Mouse (Mus musculus) CH12.LX (cell line): ENCODE data around the gene Tex21. TPM values are rescaled to one million over a fixed set of nuclear protein-coding genes. Genes with fewer than 3 reads are reported as not detected.

Source experiments
- DNase-seq: peaks from one replicate; pipeline ENCODE4 v3.0.0-alpha.2; 2013; ENCODE audit errors: extremely low read depth
- H3K27ac ChIP-seq: 2 replicates; pipeline ENCODE4 v1.5.1; 2012; ENCODE audit warnings: low read depth, mild to moderate bottlenecking, control low read depth, moderate library complexity; ENCODE audit not compliant: insufficient read depth
- H3K27me3 ChIP-seq: replicated peaks from 2 replicates; pipeline ENCODE3; 2012; ENCODE audit warnings: inconsistent platforms
- H3K36me3 ChIP-seq, 2 experiments: replicated peaks in 1 of 2; 2 replicates each; pipeline versions ENCODE3 to v1.6.1; 2012; ENCODE audit warnings: inconsistent platforms in 1 of 2, low read length in 1 of 2, mild to moderate bottlenecking in 1 of 2, mixed read lengths in 1 of 2, moderate library complexity in 1 of 2; ENCODE audit not compliant: control insufficient read depth in 1 of 2, insufficient read depth in 1 of 2
- H3K4me1 ChIP-seq, 2 experiments: 2 replicates each; pipeline ENCODE4 v1.6.1; 2012; ENCODE audit warnings: inconsistent platforms in 1 of 2, moderate library complexity in 1 of 2; ENCODE audit not compliant: insufficient read depth in 2 of 2, control insufficient read depth in 1 of 2
- H3K4me2 ChIP-seq: 2 replicates; pipeline ENCODE4 v1.6.1; 2012; ENCODE audit warnings: low read depth, mild to moderate bottlenecking, control low read depth; ENCODE audit not compliant: poor library complexity, insufficient read depth, severe bottlenecking
- H3K4me3 ChIP-seq, 3 experiments: fragments of 150-350 bp in 1 of 3; sonication (generic) in 1 of 3; replicated peaks in 1 of 3; 2 replicates each; pipeline versions ENCODE3 to v1.5.1; 2011 to 2012; ENCODE audit warnings: low read depth in 2 of 3, low read length in 2 of 3, mild to moderate bottlenecking in 2 of 3, moderate library complexity in 2 of 3, control low read depth in 1 of 3, improper control_type of control experiment in 1 of 3, inconsistent platforms in 1 of 3, mixed read lengths in 1 of 3; ENCODE audit not compliant: poor library complexity in 1 of 3
- H3K79me2 ChIP-seq: replicated peaks from 2 replicates; pipeline ENCODE4 v1.6.1; 2012; ENCODE audit warnings: mild to moderate bottlenecking, moderate library complexity; ENCODE audit not compliant: control insufficient read depth, poor library complexity, insufficient read depth, severe bottlenecking; ENCODE audit errors: extremely low read depth
- H3K9ac ChIP-seq: 2 replicates; pipeline ENCODE4 v1.6.1; 2012; ENCODE audit warnings: low read depth, mild to moderate bottlenecking, control low read depth, moderate library complexity; ENCODE audit not compliant: insufficient read depth
- H3K9me3 ChIP-seq: replicated peaks from 2 replicates; pipeline ENCODE3; 2012; ENCODE audit warnings: low read length, inconsistent platforms, mixed read lengths
- CHD2 ChIP-seq: IDR thresholded peaks from 2 replicates; pipeline ENCODE4 v1.6.1; 2011; ENCODE audit warnings: low read length, improper control_type of control experiment
- E2F4 ChIP-seq: IDR thresholded peaks from 2 replicates; pipeline ENCODE4 v1.6.1; 2011; ENCODE audit warnings: low read depth, low read length, improper control_type of control experiment; ENCODE audit not compliant: insufficient replicate concordance
- ELF1 ChIP-seq: IDR thresholded peaks from 2 replicates; pipeline ENCODE4 v1.6.1; 2014; ENCODE audit warnings: low read depth, mild to moderate bottlenecking, inconsistent platforms, low read length, improper control_type of control experiment
- EP300 ChIP-seq: IDR thresholded peaks from 2 replicates; pipeline ENCODE4 v1.6.1; 2011; ENCODE audit warnings: low read length, improper control_type of control experiment
- ETS1 ChIP-seq: conservative IDR thresholded peaks from 2 replicates; pipeline ENCODE4 v1.6.1; 2012; ENCODE audit warnings: low read depth, mild to moderate bottlenecking, inconsistent platforms, low read length, improper control_type of control experiment, moderate library complexity
- HCFC1 ChIP-seq: IDR thresholded peaks from 2 replicates; pipeline ENCODE4 v1.6.1; 2012; ENCODE audit warnings: low read depth, mild to moderate bottlenecking, inconsistent platforms, low read length, improper control_type of control experiment
- JUN ChIP-seq: IDR thresholded peaks from 2 replicates; pipeline ENCODE4 v1.6.1; 2011; ENCODE audit warnings: low read depth, mild to moderate bottlenecking, low read length, improper control_type of control experiment, moderate library complexity; ENCODE audit not compliant: insufficient read depth
- JUND ChIP-seq: conservative IDR thresholded peaks from 2 replicates; pipeline ENCODE4 v1.6.1; 2011; ENCODE audit warnings: low read depth, low read length, improper control_type of control experiment
- KAT2A ChIP-seq: IDR thresholded peaks from 2 replicates; pipeline ENCODE4 v1.6.1; 2012; ENCODE audit warnings: low read length, improper control_type of control experiment, inconsistent platforms; ENCODE audit not compliant: insufficient replicate concordance
- MAFK ChIP-seq: IDR thresholded peaks from 2 replicates; pipeline ENCODE4 v1.6.1; 2011; ENCODE audit warnings: low read length, improper control_type of control experiment; ENCODE audit not compliant: insufficient replicate concordance
- MAX ChIP-seq: IDR thresholded peaks from 2 replicates; pipeline ENCODE4 v1.6.1; 2011; ENCODE audit warnings: low read length, improper control_type of control experiment
- MAZ ChIP-seq: IDR thresholded peaks from 2 replicates; pipeline ENCODE4 v1.6.1; 2012; ENCODE audit warnings: low read depth, mild to moderate bottlenecking, inconsistent platforms, low read length, improper control_type of control experiment, moderate library complexity
- MXI1 ChIP-seq: IDR thresholded peaks from 2 replicates; pipeline ENCODE4 v1.6.1; 2011; ENCODE audit warnings: mild to moderate bottlenecking, low read depth, low read length, improper control_type of control experiment
- NELFE ChIP-seq: IDR thresholded peaks from 2 replicates; pipeline ENCODE4 v1.6.1; 2011; ENCODE audit warnings: low read depth, low read length, improper control_type of control experiment
- PAX5 ChIP-seq: IDR thresholded peaks from 2 replicates; pipeline ENCODE4 v1.6.1; 2012; ENCODE audit warnings: low read length, inconsistent platforms, mixed read lengths
- POLR2A ChIP-seq: IDR thresholded peaks from 2 replicates; pipeline ENCODE4 v1.6.1; 2011; ENCODE audit warnings: low read depth, mild to moderate bottlenecking, improper control_type of control experiment, low read length
- RAD21 ChIP-seq: IDR thresholded peaks from 2 replicates; pipeline ENCODE4 v1.6.1; 2011; ENCODE audit warnings: low read depth, mild to moderate bottlenecking, low read length, improper control_type of control experiment, moderate library complexity
- SMC3 ChIP-seq: IDR thresholded peaks from 2 replicates; pipeline ENCODE4 v1.6.1; 2011; ENCODE audit warnings: low read depth, low read length, improper control_type of control experiment
- TBP ChIP-seq: conservative IDR thresholded peaks from 2 replicates; pipeline ENCODE4 v1.6.1; 2011; ENCODE audit warnings: low read depth, low read length, improper control_type of control experiment
- TCF12 ChIP-seq: IDR thresholded peaks from 2 replicates; pipeline ENCODE4 v1.6.1; 2014; ENCODE audit warnings: low read depth, mild to moderate bottlenecking, inconsistent platforms, low read length, improper control_type of control experiment
- UBTF ChIP-seq: IDR thresholded peaks from 2 replicates; pipeline ENCODE4 v1.6.1; 2012; ENCODE audit warnings: low read depth, mild to moderate bottlenecking, inconsistent platforms, low read length, improper control_type of control experiment, moderate library complexity
- USF1 ChIP-seq: IDR thresholded peaks from 2 replicates; pipeline ENCODE4 v1.6.1; 2014; ENCODE audit warnings: low read depth, mild to moderate bottlenecking, inconsistent platforms, low read length, improper control_type of control experiment
- USF2 ChIP-seq: conservative IDR thresholded peaks from 2 replicates; pipeline ENCODE4 v1.6.1; 2011; ENCODE audit warnings: low read depth, low read length, improper control_type of control experiment
- ZC3H11A ChIP-seq: IDR thresholded peaks from 2 replicates; pipeline ENCODE4 v1.6.1; 2012; ENCODE audit warnings: low read depth, mild to moderate bottlenecking, inconsistent platforms, low read length, improper control_type of control experiment
- ZKSCAN1 ChIP-seq: IDR thresholded peaks from 2 replicates; pipeline ENCODE4 v1.6.1; 2012; ENCODE audit warnings: low read depth, inconsistent platforms, low read length, improper control_type of control experiment, borderline replicate concordance
- ZNF384 ChIP-seq: IDR thresholded peaks from 2 replicates; pipeline ENCODE4 v1.6.1; 2012; ENCODE audit warnings: low read depth, low read length, improper control_type of control experiment, inconsistent platforms
- dilution Hi-C: fragments of 300-500 bp; cut with MboI; formaldehyde crosslinking; loops from 2 replicates; pipeline ENCODE4 v1.14.3; 2020; ENCODE audit warnings: low sequenced_read_pairs; ENCODE audit not compliant: extremely low pct_unique_long_range_greater_than_20kb, extremely low pct_ligation_motif_present
- in situ Hi-C: fragments of 300-500 bp; cut with MboI; formaldehyde crosslinking; loops from 3 replicates; pipeline ENCODE4 v1.14.3; 2019; ENCODE audit warnings: low sequenced_read_pairs, low pct_ligation_motif_present, low pct_unique_long_range_greater_than_20kb, mixed read lengths
- polyA plus RNA-seq: library from polyadenylated mRNA; unstranded; fragments of >175 nt; gene quantifications from 2 replicates; pipeline ENCODE4 v1.2.1, GENCODE M21; 2012; ENCODE audit warnings: low read depth; ENCODE audit not compliant: insufficient read length
- total RNA-seq, 2 experiments: library from RNA; depleted of rRNA; stranded (reverse); fragments of 300-350 nt in 1 of 2; fragments of >200 nt in 1 of 2; gene quantifications; 2 replicates each; pipeline ENCODE4 v1.2.3; 2012 to 2014

Gene Tex21
- total and polyA plus RNA-seq, 3 experiments, result 0.11 to 0.42 (median 0.29) TPM

DNA sequence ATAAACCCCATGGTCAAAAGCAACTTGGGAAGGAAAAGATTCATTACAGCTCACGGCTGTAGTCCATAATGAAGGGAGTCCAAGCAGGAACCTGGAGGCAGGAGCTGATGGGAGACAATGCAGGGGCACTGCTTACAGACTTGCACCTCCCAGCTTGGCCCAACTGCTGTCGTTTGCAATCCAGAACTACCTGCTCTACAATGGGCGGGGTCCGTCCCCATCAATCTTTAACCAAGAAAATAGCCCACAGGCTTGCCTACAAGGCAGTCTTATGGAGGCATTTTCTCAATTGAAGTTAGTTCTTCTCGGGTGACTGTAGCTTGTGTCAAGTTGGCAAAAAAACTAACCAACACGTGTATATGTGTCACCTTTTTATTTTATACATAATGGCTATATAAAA, 66.1 kb downstream of the Tex21 start:
- no peak overlapping the region for H3K4me3 ChIP-seq
- no peak overlapping the region for H3K4me2 ChIP-seq
- DNase-seq, result no peak
- no peak overlapping the region for H3K27ac ChIP-seq
- TF ChIP-seq EP300, result no peak
- TF ChIP-seq USF1, result no peak
- TF ChIP-seq NELFE, result no peak
- TF ChIP-seq SMC3, result no peak
- TF ChIP-seq MAFK, result no peak
- TF ChIP-seq E2F4, result no peak
- no peak for TF ChIP-seq TCF12
- no peak for TF ChIP-seq HCFC1
- TF ChIP-seq MXI1, result no peak
- no peak for TF ChIP-seq JUN
- no peak for TF ChIP-seq MAZ
- TF ChIP-seq ZC3H11A, result no peak
- H3K36me3 ChIP-seq, result no peaks in the 10 kb centered on the region
- H3K27me3 ChIP-seq, result no peaks in the 10 kb centered on the region
- H3K9ac ChIP-seq, result no peak overlapping the region
- in situ Hi-C loops, result loop anchor here (25.0 kb wide), 1 partner anchor 393 kb away; no protein-coding TSS in a partner anchor
- H3K79me2 ChIP-seq, result no peaks in the 10 kb centered on the region
- dilution Hi-C loops, result no loop called here
- no peaks in the 10 kb centered on the region for H3K4me1 ChIP-seq
- H3K9me3 ChIP-seq, result no peaks in the 10 kb centered on the region

DNA sequence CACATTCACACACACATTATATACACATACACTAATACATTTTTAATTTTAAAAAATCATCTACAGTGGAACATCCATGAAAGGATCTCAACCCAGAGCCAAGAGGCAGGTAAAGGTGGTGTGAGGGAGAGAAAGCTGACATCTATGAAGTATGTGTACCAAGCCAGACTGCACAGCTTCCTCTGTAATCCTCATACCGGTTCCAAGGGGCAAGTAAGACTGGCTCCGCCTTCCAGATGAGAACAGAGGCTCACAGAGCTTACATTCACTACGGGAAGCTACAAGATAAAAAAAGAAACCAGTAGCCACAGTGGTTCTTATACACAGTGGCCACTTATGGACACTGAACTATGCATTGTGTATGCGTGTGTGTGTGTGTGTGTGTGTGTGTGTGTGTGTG, 67.0 kb downstream of the Tex21 start:
- TF ChIP-seq RAD21 (no peak), USF2 (no peak), HCFC1 (no peak), ZC3H11A (no peak), ZNF384 (no peak), MXI1 (no peak), CHD2 (no peak), ELF1 (no peak), JUND (no peak), POLR2A (no peak), NELFE (no peak), ZKSCAN1 (no peak), KAT2A (no peak), MAX (no peak), ETS1 (no peak), TCF12 (no peak), PAX5 (no peak), TBP (no peak), UBTF (no peak), EP300 (no peak)
- Histone ChIP-seq H3K4me1 (no peaks in the 10 kb centered on the region), H3K27me3 (no peaks in the 10 kb centered on the region), H3K9ac (no peak overlapping the region), H3K9me3 (no peaks in the 10 kb centered on the region), H3K79me2 (no peaks in the 10 kb centered on the region), H3K36me3 (no peaks in the 10 kb centered on the region), H3K4me2 (no peak overlapping the region), H3K4me3 (no peak overlapping the region), H3K27ac (no peak overlapping the region)
- DNase-seq, result no peak
- in situ Hi-C loops (loop anchor here (5.0 to 25.0 kb wide), 2 partner anchors 162 to 392 kb away; no protein-coding TSS in a partner anchor), dilution Hi-C loops (no loop called here)
